Mouse (Mus musculus) ES-E14 (cell line): ENCODE results near the gene Qtrt2. TPM values are rescaled to one million over a fixed set of nuclear protein-coding genes. Genes with fewer than 3 reads are reported as not detected.

Experiments
- DNase-seq: peaks from one replicate; pipeline ENCODE4 v3.0.0-alpha.2; 2013; ENCODE audit warnings: low read depth, low spot score
- H3K27ac ChIP-seq: 2 replicates; pipeline ENCODE4 v1.5.1; 2012; ENCODE audit warnings: low read depth, mild to moderate bottlenecking, low read length, moderate library complexity, mixed read lengths; ENCODE audit not compliant: poor library complexity, insufficient read depth, severe bottlenecking
- H3K36me3 ChIP-seq: 2 replicates; pipeline ENCODE4 v1.6.1; 2012; ENCODE audit warnings: mild to moderate bottlenecking, low read length, moderate library complexity, mixed read lengths; ENCODE audit not compliant: control insufficient read depth, poor library complexity, insufficient read depth, severe bottlenecking
- H3K4me1 ChIP-seq, 2 experiments: fragments of 150-350 bp in 1 of 2; sonication (generic) in 1 of 2; 2 replicates each; pipeline ENCODE4 v1.6.1; 2012; ENCODE audit warnings: low read length in 2 of 2, mild to moderate bottlenecking in 1 of 2, mixed read lengths in 1 of 2; ENCODE audit not compliant: control insufficient read depth in 2 of 2, insufficient read depth in 2 of 2, poor library complexity in 1 of 2
- H3K4me3 ChIP-seq, 2 experiments: fragments of 150-350 bp in 1 of 2; sonication (generic) in 1 of 2; 2 replicates each; pipeline ENCODE4 v1.5.1; 2012; ENCODE audit warnings: low read length in 2 of 2, low read depth in 1 of 2, mild to moderate bottlenecking in 1 of 2, mixed read lengths in 1 of 2; ENCODE audit not compliant: insufficient read depth in 1 of 2, poor library complexity in 1 of 2, severe bottlenecking in 1 of 2
- H3K9ac ChIP-seq: 2 replicates; pipeline ENCODE4 v1.6.1; 2012; ENCODE audit warnings: low read depth, mild to moderate bottlenecking, low read length, mixed read lengths; ENCODE audit not compliant: poor library complexity, insufficient read depth, severe bottlenecking
- H3K9me3 ChIP-seq: fragments of 150-350 bp; sonication (generic); 2 replicates; pipeline ENCODE4 v1.6.1; 2012; ENCODE audit warnings: low read depth, mild to moderate bottlenecking, low read length; ENCODE audit not compliant: control insufficient read depth, insufficient read depth
- CHD2 ChIP-seq: IDR thresholded peaks from 2 replicates; pipeline ENCODE4 v1.6.1; 2014; ENCODE audit warnings: mild to moderate bottlenecking, low read depth, low read length, inconsistent platforms
- HCFC1 ChIP-seq: IDR thresholded peaks from 2 replicates; pipeline ENCODE4 v1.6.1; 2012; ENCODE audit warnings: low read length, inconsistent platforms, borderline replicate concordance; ENCODE audit not compliant: insufficient read depth
- MAFK ChIP-seq: IDR thresholded peaks from 2 replicates; pipeline ENCODE4 v1.6.1; 2014; ENCODE audit warnings: mild to moderate bottlenecking, low read depth, low read length, inconsistent platforms; ENCODE audit not compliant: insufficient read depth
- ZC3H11A ChIP-seq: IDR thresholded peaks from 2 replicates; pipeline ENCODE4 v1.6.1; 2012; ENCODE audit warnings: low read depth, mild to moderate bottlenecking, inconsistent platforms, low read length, borderline replicate concordance
- ZNF384 ChIP-seq: IDR thresholded peaks from 2 replicates; pipeline ENCODE4 v1.6.1; 2012; ENCODE audit warnings: low read depth, low read length, inconsistent platforms
- in situ Hi-C, 2 experiments: fragments of 600-800 bp; cut with MboI; formaldehyde crosslinking; loops; one replicate each; pipeline ENCODE4 v1.15.1; 2025; ENCODE audit warnings: low sequenced_read_pairs in 2 of 2, inconsistent platforms in 1 of 2; ENCODE audit not compliant: unreplicated experiment in 2 of 2
- total RNA-seq: library from RNA; depleted of rRNA; stranded (reverse); fragments of 300-350 nt; gene quantifications from 2 replicates; pipeline ENCODE4 v1.2.3, GENCODE M21; 2012; rRNA removed

Qtrt2 gene
- total RNA-seq, 1 experiment: 63.4 TPM

- H3K36me3 ChIP-seq: no peaks in the 10 kb centered on the region
- H3K4me1 ChIP-seq: no peaks in the 10 kb centered on the region
- H3K9ac ChIP-seq: no peak overlapping the region
- no peak overlapping the region for H3K27ac ChIP-seq
- TF ChIP-seq ZNF384 (no peak), CHD2 (no peak), ZC3H11A (no peak), HCFC1 (no peak), MAFK (no peak)
- H3K9me3 ChIP-seq: no peaks in the 10 kb centered on the region
- H3K4me3 ChIP-seq: no peak overlapping the region
- DNase-seq: no peak
- in situ Hi-C loops: no loop called here
Observed at GRCm38 (mm10) chr16:43827492-43827891, 99.1 kb downstream of the Qtrt2 start.

- Histone ChIP-seq H3K27ac (no peak overlapping the region), H3K4me3 (no peak overlapping the region), H3K36me3 (no peaks in the 10 kb centered on the region), H3K9me3 (no peaks in the 10 kb centered on the region), H3K9ac (no peak overlapping the region), H3K4me1 (peaks cover 2 to 10% of the 10 kb centered on the region in 2 experiments; a peak in 3 of 4 replicates)
- TF ChIP-seq MAFK (no peak), HCFC1 (no peak), CHD2 (no peak), ZC3H11A (no peak), ZNF384 (no peak)
- no peak for DNase-seq
- in situ Hi-C loops: no loop called here
Observed at GRCm38 (mm10) chr16:43818404-43818803, 108.2 kb downstream of the Qtrt2 start.

- TF ChIP-seq MAFK (no peak), CHD2 (no peak), ZNF384 (no peak), HCFC1 (no peak), ZC3H11A (no peak)
- in situ Hi-C loops: no loop called here
- Histone ChIP-seq H3K9ac (no peak overlapping the region), H3K9me3 (no peaks in the 10 kb centered on the region), H3K4me3 (no peak overlapping the region), H3K27ac (no peak overlapping the region), H3K4me1 (peaks cover 2 to 10% of the 10 kb centered on the region in 2 experiments; a peak in 3 of 4 replicates), H3K36me3 (no peaks in the 10 kb centered on the region)
- no peak for DNase-seq
Observed at GRCm38 (mm10) chr16:43816321-43816720, 110.3 kb downstream of the Qtrt2 start.

- Histone ChIP-seq H3K27ac (no peak overlapping the region), H3K4me1 (peaks cover 2 to 10% of the 10 kb centered on the region in 2 experiments; a peak in 3 of 4 replicates), H3K9ac (no peak overlapping the region), H3K4me3 (no peak overlapping the region), H3K36me3 (no peaks in the 10 kb centered on the region), H3K9me3 (no peaks in the 10 kb centered on the region)
- no peak for DNase-seq
- in situ Hi-C loops: no loop called here
- TF ChIP-seq ZC3H11A (no peak), ZNF384 (no peak), MAFK (no peak), CHD2 (no peak), HCFC1 (no peak)
Observed at GRCm38 (mm10) chr16:43814644-43815043, 112.0 kb downstream of the Qtrt2 start.

Other genes with a start within 250 kb of the Qtrt2 start
- 0.45 and 0.69 TPM in 2 replicates for gene Drd3, start 172.8 kb downstream of the Qtrt2 start, total RNA-seq
- 12.2 and 13.8 TPM in 2 replicates for gene Ccdc191, start 37.0 kb downstream of the Qtrt2 start, total RNA-seq
- gene Zdhhc23, start 53.0 kb upstream of the Qtrt2 start, total RNA-seq: 3.3 and 3.7 TPM in 2 replicates
- gene Gramd1c, start 136.5 kb upstream of the Qtrt2 start, total RNA-seq: 0.53 and 0.94 TPM in 2 replicates
- 67.9 and 82.8 TPM in 2 replicates for gene Atp6v1a, start 212.9 kb upstream of the Qtrt2 start, total RNA-seq
- 43.0 and 72.5 TPM in 2 replicates for gene Naa50, start 213.0 kb upstream of the Qtrt2 start, total RNA-seq
- 7.1 and 10.3 TPM in 2 replicates for gene Usf3, start 246.4 kb upstream of the Qtrt2 start, total RNA-seq